Mouse (Mus musculus) testis, postnatal 10 days (tissue): ENCODE measurements around the gene Baiap2.
A peak's percentile ranks its signal among the peaks of the same experiment; 100 is the strongest.

Source experiments
- DNase-seq: peaks from one replicate; pipeline ENCODE4 v3.0.0; 2021; ENCODE audit warnings: low spot score

The Baiap2 gene

DNA sequence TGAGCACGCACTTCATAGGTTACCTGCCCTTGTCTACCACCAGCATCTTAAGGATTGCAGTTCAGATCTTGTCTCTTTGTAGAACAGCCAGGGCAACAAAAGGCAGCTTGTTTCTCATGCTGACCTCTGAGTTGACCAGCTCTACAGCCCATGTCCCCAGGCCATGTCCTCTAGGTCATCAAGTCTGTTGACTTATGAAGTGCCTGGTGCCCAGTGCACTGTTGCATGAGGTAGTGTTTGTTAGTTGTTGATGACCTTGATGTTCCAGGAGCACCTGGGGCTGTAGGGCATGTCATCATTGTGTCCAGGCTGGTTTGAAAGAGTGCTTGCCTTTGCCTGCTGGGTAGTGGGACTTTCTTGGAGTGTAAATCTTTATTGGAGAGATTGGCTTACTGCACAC, 4.9 kb downstream of the Baiap2 start:
- DNase-seq = no peak

DNA sequence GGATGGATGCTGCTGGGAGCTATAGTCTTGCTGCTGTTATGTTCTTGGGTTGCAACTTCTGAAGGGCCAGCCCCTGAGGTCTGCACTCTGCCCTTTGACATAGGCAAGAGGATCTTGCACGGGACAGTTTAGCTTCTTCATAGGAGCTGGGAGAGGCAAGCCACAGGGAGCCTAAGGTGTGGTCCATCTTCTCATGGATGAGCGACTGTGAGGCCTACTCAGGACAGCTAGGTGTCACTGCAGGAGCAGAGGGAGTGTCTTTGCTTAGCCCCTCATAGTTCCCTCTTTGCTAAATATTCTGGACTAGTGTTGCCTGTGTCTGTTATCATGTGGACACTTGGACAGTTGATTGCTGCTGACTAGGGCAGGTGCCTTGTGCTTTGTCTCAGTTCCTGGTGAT, 5.3 kb downstream of the Baiap2 start:
- no peak for DNase-seq

DNA sequence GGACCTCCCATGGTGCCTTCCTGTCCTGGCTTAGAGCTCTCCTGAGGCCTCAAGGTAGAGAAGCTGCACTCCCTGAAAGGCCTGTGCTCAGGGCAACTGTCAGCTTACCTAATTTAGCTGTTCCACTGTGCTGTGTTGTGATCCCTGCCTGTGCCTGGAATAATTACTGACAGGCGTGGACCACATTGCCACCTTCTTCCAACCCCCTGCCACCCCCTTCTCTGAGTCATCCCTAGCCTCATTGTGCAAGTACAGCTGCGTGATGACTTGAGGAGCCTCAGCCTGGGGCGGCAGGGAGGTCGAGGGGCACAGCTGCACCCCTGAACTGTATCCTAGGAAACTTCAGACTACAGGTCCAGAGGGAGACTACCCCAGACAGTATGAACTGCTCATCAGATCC, 5.7 kb downstream of the Baiap2 start:
- no peak for DNase-seq

DNA sequence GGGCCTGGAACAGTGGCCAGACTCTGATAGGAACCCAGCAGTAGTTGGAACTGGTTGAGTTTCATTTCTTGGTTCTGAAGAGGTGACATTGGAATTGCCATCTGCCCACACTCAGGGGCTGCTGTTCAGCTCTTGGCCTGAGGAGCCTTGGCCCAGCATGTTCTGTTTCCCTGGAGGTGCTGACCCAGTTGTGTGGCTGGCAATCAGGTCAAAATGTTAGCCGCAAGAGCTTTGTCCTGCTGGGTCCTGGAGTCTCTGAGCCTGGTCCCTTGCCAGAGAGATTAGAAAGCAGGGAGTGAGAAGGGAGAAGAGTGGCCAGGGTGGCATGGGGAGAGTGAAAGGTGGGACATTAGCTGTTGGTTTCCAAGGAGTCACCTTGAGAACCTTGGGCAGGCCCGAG, 6.2 kb downstream of the Baiap2 start:
- DNase-seq = no peak

DNA sequence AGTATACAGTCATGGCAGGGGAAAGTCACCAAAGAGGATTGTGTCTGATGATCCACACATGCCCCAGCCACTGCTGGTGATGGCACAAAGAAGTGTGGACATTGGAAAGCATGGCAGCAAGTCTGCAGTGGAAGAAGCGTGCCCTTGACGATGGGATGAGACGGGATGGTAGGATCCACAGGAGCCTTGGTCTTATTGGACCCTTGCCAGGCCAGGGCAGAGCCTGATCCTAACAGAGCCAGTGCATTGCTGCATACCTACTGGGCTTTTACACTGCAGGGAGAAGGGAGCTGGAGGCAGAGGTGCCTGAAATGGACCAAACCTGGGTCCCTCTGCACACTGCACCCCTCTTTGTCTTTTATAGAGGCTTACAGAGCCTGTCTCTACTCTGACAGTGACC, 8.0 kb downstream of the Baiap2 start:
- no peak for DNase-seq

DNA sequence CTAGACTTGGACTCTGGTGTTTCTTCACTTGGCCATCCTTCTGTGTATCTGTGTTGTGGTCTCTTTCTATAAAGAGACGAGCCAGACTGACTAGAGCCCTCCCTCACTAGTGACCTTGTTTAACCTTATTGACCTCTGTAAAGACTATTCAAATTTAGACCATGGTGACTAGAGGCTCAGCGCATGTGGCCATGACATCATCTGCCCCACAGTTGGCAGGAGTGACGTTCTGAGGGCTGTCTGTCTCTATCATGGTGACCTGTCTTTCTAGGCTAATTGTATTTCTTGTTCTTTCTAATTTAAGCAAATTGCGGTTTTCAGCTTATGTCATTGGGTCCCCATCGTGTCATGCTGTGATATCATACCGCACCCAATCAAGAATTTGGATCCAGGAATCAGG, 8.8 kb downstream of the Baiap2 start:
- no peak for DNase-seq

DNA sequence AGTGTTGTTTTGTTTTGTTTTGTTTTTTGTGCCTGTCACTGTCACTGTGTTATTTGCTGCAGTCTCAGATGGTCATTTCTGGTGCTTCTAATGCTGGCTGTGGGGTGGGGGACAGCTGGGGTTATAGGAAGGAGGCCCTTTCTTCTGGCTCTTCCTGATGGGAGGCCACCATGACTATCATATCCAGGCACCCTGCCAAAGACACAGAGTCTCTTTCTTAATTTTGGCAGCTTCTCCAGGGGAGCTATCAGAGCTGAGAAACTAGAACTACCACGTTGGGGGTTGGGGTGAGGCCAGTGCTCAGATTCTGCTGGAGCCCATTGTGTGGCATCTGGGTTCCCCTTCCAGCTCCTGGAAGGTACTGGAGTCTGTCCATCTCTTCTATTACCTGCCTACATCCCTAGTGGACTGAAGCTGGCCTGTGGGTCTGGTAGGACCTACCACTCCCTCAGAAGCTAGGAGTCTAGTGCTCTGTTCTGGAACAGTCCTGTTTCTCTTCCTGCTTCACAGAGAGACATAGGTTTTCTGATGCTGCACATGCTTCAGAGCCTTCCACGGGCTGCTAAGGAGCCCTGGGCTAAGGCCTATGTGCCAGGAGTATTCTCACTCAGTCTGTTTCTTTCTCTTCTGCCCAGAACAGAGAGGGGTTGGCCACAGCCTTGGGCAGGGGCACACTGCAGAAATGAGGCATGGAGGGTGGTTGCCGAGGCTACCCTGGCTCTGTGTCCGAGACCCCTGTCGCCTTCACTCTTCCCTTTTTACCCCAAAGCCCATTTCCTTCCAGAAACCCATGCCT, 10.1 kb downstream of the Baiap2 start:
- peak; percentile 70 for DNase-seq

DNA sequence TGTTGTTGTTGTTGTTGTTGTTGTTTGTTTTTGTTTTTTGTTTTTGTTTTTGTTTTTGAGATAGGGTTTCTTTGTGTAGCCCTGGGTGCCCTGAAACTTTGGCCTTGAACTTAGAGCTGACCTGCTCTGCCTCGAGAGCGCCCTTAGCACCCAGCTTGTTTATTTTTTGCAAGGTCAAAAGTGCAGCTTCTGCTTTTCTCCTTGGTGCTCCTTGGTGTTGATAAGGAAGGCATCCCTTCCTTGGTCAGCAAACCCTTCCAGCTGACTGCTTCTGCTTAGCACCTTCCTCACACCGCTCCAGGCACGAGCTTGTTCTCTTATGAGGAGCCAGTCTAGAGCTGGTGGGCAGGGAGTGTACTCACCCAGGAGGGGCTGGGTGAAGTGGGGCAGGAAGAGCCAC, 11.7 kb downstream of the Baiap2 start:
- no peak for DNase-seq

DNA sequence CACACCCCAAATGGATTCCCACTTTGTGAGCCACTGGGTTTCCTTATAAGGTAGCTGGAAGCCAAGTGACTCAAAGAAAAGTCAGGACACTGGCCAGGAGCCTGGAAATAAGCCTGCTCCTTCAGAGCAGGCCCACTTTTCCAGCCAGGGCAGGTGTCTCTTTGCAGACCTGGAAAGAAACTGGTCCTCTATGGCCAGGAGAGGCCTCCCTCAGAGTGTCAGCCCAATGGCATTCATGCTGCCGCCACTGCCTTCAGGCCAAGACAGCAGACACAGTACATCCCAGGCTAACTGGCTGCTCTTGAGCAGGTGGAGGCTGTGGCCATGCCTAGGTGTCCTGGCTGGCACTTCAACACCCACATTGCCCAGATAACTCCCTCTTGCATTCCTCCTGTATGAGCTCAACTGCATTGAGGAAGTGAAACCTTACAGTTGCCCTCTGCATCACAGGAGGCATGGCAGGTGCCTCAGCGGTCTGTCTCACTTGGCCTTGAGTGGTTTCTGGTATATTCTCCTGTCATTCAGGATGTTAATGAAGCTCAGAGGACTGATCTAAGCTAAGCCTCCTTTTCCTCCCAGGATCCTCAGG, 12.3 kb downstream of the Baiap2 start:
- no peak for DNase-seq

DNA sequence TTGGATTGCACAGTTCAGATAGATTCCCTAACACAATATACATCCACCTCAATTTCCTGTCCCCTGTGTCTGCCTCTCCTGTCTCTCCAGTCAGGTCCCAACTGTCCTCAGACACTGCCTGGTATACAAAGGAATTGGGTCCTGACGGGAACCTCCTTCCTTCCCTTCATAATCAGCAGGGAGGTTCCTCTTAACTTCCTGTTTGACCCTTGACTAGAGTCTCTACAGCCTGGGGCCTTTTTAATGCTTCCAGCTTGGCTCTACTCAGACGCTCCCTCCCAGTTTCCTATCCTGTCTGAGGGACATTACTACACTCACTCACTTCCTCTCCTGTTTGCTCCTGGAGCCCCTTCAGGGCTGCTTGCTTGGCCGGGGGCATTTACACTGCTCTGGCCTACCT, 12.9 kb downstream of the Baiap2 start:
- DNase-seq = no peak

DNA sequence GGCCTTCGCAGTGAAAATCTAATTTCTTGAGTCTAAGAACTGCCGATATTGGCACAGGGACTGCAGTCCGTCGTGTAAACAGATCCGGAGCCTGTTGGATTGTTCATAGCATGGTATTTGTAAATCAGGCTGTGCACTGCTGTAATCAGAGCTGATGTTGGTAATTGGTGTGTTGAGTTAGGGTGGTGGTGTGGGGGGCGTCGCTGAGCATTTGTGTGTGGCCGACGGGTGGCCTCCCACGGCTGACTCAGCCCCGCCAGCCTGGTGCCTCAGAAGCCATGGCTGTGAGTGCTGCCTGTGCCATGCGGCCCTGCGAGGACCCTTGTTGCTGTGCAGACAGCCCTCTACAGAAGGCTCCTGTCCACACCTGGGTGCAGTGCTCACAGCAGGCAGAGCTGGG, 14.0 kb downstream of the Baiap2 start:
- no peak for DNase-seq

DNA sequence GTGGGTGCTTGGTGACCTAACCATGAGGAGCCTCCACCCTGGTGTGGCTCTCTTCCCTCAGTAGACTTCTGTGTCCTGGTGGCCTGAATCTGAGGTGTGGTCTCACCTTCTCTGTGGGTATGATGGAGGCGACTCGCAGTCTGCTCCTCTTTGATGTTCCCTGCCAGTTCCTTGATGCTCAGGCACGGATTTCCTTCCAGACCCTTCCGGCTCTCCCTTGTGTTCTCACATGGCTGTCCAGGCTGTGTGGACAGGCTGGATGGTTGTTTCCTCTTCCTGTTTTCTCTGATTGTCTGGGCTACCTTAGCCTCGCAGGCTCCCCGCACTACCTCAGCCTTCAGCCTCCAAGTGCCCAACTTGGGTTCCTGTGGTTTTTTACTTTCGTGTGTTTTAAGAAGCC, 16.3 kb downstream of the Baiap2 start:
- DNase-seq = no peak

DNA sequence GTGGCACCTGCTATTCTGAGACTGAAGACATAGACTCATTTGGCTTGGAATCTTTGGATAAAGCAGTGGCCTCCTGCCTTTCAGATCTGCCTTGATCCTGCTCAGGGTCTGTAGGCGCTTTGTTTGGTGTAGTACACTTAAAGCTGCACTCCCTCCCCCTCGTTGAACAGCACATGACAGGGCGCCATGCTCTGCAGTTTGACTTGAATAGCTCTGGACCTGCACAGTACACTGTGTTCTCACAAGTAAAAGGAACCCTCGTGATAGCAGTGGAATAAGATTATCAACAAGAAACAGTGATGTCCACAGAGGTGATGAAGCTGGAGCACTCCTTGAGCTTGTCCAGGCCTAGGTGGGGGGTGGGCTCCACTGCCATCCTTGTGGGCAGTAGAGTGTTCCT, 17.2 kb downstream of the Baiap2 start:
- DNase-seq = no peak

DNA sequence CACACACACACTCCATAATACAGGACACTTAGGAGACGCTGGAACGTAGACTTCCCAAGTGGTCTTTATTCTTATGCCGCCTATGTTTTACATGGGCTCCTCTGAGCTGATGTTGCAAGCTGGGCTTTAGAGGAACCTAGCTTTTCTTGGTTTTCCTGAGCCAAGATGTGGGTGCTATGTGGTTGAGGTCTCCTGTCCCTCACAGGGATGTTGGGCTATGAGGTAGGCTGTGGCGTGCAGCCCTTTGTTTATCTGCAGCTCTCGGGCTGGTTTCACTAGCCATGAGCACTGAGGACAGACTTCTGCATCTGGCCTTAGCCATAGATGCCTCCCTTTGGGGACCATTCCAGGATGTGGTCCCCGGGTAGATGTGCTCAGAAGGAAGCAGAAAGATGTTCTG, 18.1 kb downstream of the Baiap2 start:
- DNase-seq = no peak

DNA sequence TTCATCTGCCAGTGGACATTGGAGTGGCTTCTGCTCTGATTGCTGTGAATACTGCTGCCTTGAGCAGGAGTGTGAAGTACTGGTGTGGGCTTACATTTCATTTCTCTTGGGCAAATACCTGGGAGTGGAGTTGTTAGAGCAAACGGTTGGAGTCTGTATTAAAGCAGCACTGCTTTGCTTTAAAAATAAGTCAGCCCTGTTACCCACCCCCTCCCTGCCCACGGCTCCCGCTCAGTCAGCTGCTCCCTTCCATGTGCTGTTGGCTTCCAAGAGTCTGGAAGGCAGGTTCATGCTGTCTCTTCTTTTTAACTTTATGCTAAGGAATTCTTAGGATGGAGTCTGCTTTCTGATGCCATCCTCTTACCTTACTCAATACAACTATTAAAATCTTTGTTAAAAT, 18.9 kb downstream of the Baiap2 start:
- no peak for DNase-seq

DNA sequence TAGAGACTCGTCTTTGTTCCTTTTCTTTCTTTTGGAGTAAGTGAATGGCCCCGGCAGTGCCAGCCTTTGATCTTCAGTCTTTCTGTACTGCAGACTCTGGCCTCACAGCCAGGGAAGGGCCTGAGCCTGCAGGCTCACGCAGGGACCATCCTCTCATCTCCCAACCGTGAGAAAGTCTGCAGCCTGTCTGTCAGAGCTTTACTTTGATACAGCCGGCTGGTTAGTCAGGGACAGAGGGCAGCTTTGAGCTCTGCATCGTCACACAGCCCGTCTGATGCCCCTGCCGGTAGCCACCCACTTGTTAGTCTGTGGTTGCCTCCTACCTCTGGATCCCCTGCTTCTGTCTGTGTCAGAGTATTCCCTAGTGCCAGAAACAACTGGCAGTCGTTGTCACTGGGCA, 22.5 kb downstream of the Baiap2 start:
- DNase-seq = no peak

DNA sequence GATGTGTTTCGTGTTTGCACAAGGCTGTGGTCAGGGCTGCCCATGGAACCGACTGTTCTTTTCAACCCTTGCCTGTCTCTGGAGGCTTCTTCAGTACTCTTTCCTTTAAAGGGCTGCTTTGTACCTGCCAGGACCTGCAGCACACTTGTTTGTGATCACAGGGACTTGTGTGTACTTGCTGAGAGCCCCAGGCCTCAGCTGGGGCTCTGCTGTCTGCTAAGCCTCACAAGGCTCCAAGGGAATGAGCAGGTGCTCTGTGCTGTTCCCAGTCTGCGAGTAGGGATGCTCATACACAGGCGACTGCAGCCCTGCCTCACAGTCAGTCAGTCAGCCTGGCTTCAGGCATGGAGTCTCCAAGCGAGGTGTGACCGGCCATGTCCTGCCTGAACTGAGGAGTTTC, 23.7 kb downstream of the Baiap2 start:
- DNase-seq = no peak

DNA sequence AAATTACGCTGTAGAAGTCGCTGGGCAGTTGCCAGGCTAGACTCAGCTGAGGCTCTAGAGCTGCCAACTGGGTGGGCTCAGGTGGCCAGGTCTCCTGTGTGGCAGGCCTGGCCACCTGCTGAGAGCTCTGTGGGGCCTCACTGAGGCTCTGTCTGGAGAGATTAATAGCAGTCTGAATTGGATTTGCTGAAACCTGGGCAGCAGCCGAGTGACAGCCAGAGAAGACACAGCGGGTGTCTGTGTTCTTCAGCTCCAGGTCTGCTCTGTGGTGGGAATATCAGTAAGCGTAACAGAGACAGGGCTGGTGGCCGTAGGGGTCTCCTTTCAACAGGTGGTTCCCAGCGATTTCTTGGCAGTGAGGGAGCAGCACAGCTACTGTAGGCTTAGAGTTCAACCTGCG, 24.8 kb downstream of the Baiap2 start:
- no peak for DNase-seq

DNA sequence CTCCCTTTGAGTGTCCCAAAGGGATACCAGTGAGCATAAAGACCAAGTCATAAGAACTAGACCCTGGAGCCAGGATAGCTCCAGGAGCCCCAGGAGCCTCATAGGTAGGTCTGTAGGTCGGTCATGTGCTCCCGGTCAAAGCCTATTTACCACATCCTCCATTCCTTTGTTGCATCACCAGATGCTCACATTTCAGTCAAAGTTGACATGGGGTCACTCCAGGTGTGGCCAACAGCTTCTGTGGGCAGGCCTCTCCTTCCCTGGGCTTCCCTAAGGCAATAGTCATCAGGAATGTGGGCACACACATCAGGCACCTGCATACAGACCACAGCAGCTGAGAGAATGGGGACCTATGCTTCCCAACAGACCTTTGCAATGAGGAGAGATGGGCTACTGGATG, 25.3 kb downstream of the Baiap2 start:
- DNase-seq = no peak

DNA sequence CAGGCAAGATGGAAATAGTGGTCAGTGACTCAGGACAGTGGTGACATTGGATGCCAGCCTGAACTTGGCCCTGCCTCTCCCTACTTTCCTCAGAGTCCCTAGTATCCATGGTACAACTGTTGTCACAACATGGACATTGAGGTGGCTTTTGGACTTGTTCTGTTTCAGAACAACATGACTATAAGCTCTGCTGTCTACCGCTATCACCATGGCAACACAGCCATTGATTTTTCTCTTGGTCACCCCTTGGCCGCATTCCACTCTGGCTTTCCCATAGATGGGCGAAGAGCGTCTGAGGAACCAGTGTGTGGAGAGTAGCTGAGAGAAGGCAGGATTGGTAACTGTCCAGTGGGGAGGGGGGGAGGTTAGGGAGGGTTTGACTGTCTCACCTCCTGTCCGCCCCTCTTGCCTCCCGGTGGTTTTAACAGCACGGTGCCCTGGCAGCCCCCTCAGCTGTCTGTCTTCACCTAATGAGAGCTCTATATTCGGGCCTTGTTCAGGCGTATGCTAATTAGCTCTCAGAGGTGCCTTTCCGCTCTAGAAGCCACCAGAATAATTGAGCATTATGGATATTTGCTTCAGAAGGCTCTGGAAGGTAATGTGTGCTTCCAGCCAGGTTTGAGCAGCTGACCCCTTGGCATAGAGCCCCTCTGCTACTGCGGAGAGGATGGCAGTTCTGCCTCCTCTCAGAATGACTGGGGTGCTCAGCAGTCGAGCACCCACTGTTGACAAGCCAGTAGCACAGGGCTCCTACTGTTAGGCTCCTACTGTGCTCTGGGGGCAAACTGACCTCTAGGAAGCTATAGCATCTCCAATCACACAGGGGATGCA, 27.7 kb downstream of the Baiap2 start:
- no peak for DNase-seq

DNA sequence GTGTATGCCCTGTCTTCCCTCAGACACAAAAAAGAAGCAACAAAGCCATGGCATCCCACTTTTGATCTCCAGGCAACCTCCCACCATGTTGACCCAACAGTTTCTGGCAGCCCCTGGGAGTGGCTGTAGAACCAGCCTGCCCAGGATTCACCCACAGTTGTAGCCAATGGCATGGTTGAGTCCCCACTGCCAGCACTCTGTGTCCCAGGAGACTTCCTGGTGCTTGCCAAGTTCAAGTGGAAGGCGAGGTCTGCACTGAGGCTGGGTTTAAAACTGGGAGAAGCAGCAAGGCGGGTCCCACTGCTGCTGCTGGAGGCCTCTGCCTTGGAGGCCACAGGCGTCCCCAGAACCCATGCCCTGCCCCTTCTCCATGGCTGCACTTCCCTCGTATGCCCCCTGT, 31.2 kb downstream of the Baiap2 start:
- no peak for DNase-seq

DNA sequence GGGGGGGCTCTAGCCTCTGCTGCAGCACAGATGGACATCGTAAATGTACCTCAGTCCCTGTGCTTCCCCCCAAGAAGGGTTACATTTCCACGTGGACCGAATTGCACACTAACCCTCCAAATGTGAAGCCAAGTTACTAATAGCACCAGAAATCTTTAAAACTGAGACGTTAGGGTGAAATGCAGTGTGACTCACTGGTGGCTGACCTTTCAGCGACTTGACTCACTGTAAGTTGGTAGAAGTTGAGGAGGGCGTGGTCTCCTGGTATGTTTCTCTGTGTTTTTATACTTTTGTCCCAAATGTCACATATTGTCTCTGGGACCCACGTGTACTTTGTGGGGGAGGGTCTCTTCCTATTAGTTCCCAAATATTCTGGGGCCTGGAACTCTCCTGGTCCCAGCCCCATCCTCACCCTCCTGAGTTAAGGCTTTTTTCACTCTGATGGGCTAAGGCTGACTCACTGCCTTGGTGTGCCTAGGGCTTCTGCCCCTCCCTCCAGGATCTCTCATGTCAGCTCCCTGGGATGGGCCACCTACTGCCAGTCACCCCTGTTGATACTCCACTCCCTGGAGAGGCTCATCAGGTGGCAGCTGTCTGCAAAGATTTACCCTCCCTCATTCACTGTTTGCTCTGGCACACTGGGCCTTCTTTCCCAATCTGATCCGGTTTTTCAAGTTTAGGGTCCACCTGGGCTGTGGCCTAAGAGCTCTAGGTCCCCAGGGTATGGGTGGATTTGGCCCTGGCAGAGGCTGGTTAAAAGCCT, 33.4 kb downstream of the Baiap2 start:
- no peak for DNase-seq

DNA sequence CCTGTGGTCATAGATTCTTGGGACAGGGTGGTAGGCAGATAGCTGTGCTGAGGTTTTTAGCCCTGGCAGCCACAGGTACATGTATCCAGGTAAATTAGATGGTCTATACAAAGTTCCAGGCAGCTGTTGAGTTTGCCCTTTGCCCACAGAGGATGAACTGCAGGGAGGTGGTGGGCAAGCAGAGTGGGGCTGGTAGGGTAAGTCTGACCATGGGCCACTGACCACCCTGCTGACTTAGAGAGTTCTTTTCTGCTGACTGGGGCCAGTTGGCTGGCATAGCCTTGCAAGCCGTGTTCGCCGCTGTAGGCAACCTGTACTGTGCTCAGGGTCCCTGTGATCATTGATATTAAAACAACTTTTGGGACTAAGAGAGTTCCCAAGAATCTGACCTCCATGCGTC, 36.1 kb downstream of the Baiap2 start:
- DNase-seq = no peak
